In genomic region chr19:55768246-55768645, GRCm38 (mm10) we compare ENCODE assay signal across 14 mouse cellular contexts. TPM values are rescaled to one million over a fixed set of nuclear protein-coding genes. Genes with fewer than 3 reads are reported as not detected.
A peak's percentile ranks its signal among the peaks of the same experiment; 100 is the strongest.
DNase-seq lines count a peak whose midpoint lies in the region; ATAC-seq lines count a peak whose summit lies in the region.
"Had no signal": no experiment of that assay in that cellular context is flagged by ENCODE, and none has a peak within 500 bp of the region (broad histone marks: within the 10 kb centered on the region; RNA-seq: fewer than 3 reads in every experiment).

No protein-coding gene starts in this region.

- no peaks in the 10 kb centered on the region for H3K27me3 ChIP-seq in heart, embryonic 10.5 days (ENCODE audit: insufficient read depth, poor library complexity, severe bottlenecking)
- H3K27me3 ChIP-seq in kidney, embryonic 15.5 days, result no peaks in the 10 kb centered on the region
- H3K27me3 ChIP-seq in embryonic facial prominence, embryonic 13.5 days, result no peaks in the 10 kb centered on the region
- no peaks in the 10 kb centered on the region for H3K27me3 ChIP-seq in stomach, embryonic 14.5 days (ENCODE audit: control insufficient read depth, insufficient read depth, low read length)
- H3K27me3 ChIP-seq: limb, embryonic 13.5 days had no signal

- WGBS in heart, embryonic 10.5 days, result 37% methylated on average over 11 of the region's 11 CpGs
- WGBS in kidney, embryonic 15.5 days, result 39% methylated on average over 11 of the region's 11 CpGs
- 24% methylated on average over 10 of the region's 11 CpGs for WGBS in embryonic facial prominence, embryonic 13.5 days
- WGBS in stomach, embryonic 14.5 days, result 60% methylated on average over 10 of the region's 11 CpGs

- no peak for DNase-seq in heart, embryonic 10.5 days (ENCODE audit: low spot score)
- no peak for DNase-seq in heart, postnatal 36 days
- DNase-seq in kidney, adult 8-10 months, result no peak
- no peak for DNase-seq in ovary, postnatal 14 days (ENCODE audit: low spot score)
- no peak for DNase-seq in ovary, postnatal 36 days (ENCODE audit: low spot score)
- DNase-seq: cerebellum, adult 11 months; kidney, postnatal 36 days; lung, adult 18-20 months; right cerebral cortex, postnatal 4 days had no signal

- H3K9ac ChIP-seq in kidney, embryonic 15.5 days, result no peak overlapping the region
- no peak overlapping the region for H3K9ac ChIP-seq in embryonic facial prominence, embryonic 13.5 days
- no peak overlapping the region for H3K9ac ChIP-seq in stomach, embryonic 14.5 days (replicated peaks; ENCODE audit: low read depth, low read length)
- H3K9ac ChIP-seq: limb, embryonic 13.5 days had no signal

- peak overlapping the region; percentile 20; the same call in 1 of the 2 replicates for H3K4me2 ChIP-seq in kidney, embryonic 15.5 days
- H3K4me2 ChIP-seq in embryonic facial prominence, embryonic 13.5 days, result peak overlapping the region; percentile 37
- H3K4me2 ChIP-seq in stomach, embryonic 14.5 days (replicated peaks; ENCODE audit: low read depth, low read length), result no peak overlapping the region

- intact Hi-C loops in heart, postnatal 36 days (cut with DNase I), result loop anchor here (2.0 kb wide), 1 partner anchor 23 kb away; no protein-coding TSS in a partner anchor

- H3K9me3 ChIP-seq in heart, embryonic 10.5 days, result no peaks in the 10 kb centered on the region
- no peaks in the 10 kb centered on the region for H3K9me3 ChIP-seq in kidney, embryonic 15.5 days (replicated peaks)
- no peaks in the 10 kb centered on the region for H3K9me3 ChIP-seq in embryonic facial prominence, embryonic 13.5 days
- no peaks in the 10 kb centered on the region for H3K9me3 ChIP-seq in stomach, embryonic 14.5 days (ENCODE audit: control insufficient read depth, low read depth, low read length)
- H3K9me3 ChIP-seq: hindbrain, embryonic 10.5 days; limb, embryonic 13.5 days had no signal

- H3K4me3 ChIP-seq in heart, embryonic 10.5 days, result peak overlapping the region; percentile 12; the same call in 1 of the 2 replicates
- H3K4me3 ChIP-seq in kidney, embryonic 15.5 days (replicated peaks), result no peak overlapping the region
- H3K4me3 ChIP-seq in embryonic facial prominence, embryonic 13.5 days, result no peak overlapping the region
- H3K4me3 ChIP-seq in stomach, embryonic 14.5 days (ENCODE audit: low read depth, low read length), result no peak overlapping the region
- H3K4me3 ChIP-seq: hindbrain, embryonic 10.5 days; limb, embryonic 13.5 days had no signal

- no peak for ATAC-seq in kidney, embryonic 15.5 days (replicated peaks; ENCODE audit: low FRiP score)
- no peak for ATAC-seq in embryonic facial prominence, embryonic 13.5 days (ENCODE audit: insufficient number of reproducible peaks, insufficient read depth, low FRiP score, low TSS enrichment, low read depth)
- no peak for ATAC-seq in stomach, embryonic 14.5 days (ENCODE audit: insufficient number of reproducible peaks, insufficient read depth, low FRiP score, low read depth)

- H3K27ac ChIP-seq in heart, embryonic 10.5 days, result 0 out of 2 replicates have a peak overlapping the region, but pooled peaks have one; percentile 52
- H3K27ac ChIP-seq in kidney, embryonic 15.5 days, result peak overlapping the region; percentile 34
- H3K27ac ChIP-seq in embryonic facial prominence, embryonic 13.5 days, result 0 out of 2 replicates have a peak overlapping the region, but pooled peaks have one; percentile 72
- peak overlapping the region; percentile 39; the same call in 1 of the 2 replicates for H3K27ac ChIP-seq in stomach, embryonic 14.5 days (ENCODE audit: low read length)
- H3K27ac ChIP-seq: hindbrain, embryonic 10.5 days; limb, embryonic 13.5 days had no signal

- H3K36me3 ChIP-seq in heart, embryonic 10.5 days, result no peaks in the 10 kb centered on the region; the same call in 1 of the 2 replicates
- no peaks in the 10 kb centered on the region for H3K36me3 ChIP-seq in kidney, embryonic 15.5 days
- H3K36me3 ChIP-seq in embryonic facial prominence, embryonic 13.5 days, result peaks cover 4% of the 10 kb centered on the region; the same call in 1 of the 2 replicates
- H3K36me3 ChIP-seq in stomach, embryonic 14.5 days (ENCODE audit: control insufficient read depth, insufficient read depth, low read length), result peaks cover 7% of the 10 kb centered on the region; the same call in 1 of the 2 replicates

- H3K4me1 ChIP-seq in heart, embryonic 10.5 days, result peaks cover 62% of the 10 kb centered on the region
- peaks cover 69% of the 10 kb centered on the region for H3K4me1 ChIP-seq in kidney, embryonic 15.5 days
- peaks cover 76% of the 10 kb centered on the region for H3K4me1 ChIP-seq in embryonic facial prominence, embryonic 13.5 days
- peaks cover 39% of the 10 kb centered on the region; the same call in 1 of the 2 replicates for H3K4me1 ChIP-seq in stomach, embryonic 14.5 days (ENCODE audit: control insufficient read depth, insufficient read depth, low read length)

RNA-seq across cellular contexts. Expression of gene Tcf7l2, which starts 26.6 kb away (rescaled TPM):
- polyA plus RNA-seq in heart, embryonic 10.5 days (2016; fragmentation: Nextera tagmentation; extraction: Ambion mirVana), result 53.2 and 61.8 TPM in 2 replicates
- 10 to 100 TPM; 11.9 to 17.9 TPM for total RNA-seq in heart, postnatal 36 days (2021)
- 61.3 and 61.7 TPM in 2 replicates for polyA plus RNA-seq in kidney, embryonic 15.5 days (2015; fragmentation: Nextera tagmentation; extraction: Ambion mirVana)
- polyA plus RNA-seq in embryonic facial prominence, embryonic 13.5 days (2015; fragmentation: Nextera tagmentation; extraction: Ambion mirVana), result 142 and 157 TPM in 2 replicates
- 143 and 151 TPM in 2 replicates for polyA plus RNA-seq in stomach, embryonic 14.5 days (2014; fragmentation: Nextera tagmentation; extraction: Ambion mirVana)
